Mouse (Mus musculus) hindbrain, embryonic 15.5 days (tissue): ENCODE data around the gene Dscam. TPM values are rescaled to one million over a fixed set of nuclear protein-coding genes. Genes with fewer than 3 reads are reported as not detected.

Experiments used
- ATAC-seq: fragments of 200-750 bp; cut with Nextera tagmentation; 2 replicates; pipeline ENCODE4 v1.8.0; 2017; ENCODE audit warnings: low read depth, moderate number of reproducible peaks, moderate TSS enrichment; ENCODE audit not compliant: low FRiP score
- H3K27ac ChIP-seq: fragments of 300-500 bp; sonication (generic); replicated peaks from 2 replicates; pipeline ENCODE4 v1.5.1; 2015; ENCODE audit warnings: mild to moderate bottlenecking, inconsistent platforms
- H3K27me3 ChIP-seq: fragments of 300-500 bp; sonication (generic); 2 replicates; pipeline ENCODE4 v1.6.1; 2015; ENCODE audit warnings: control low read depth, inconsistent platforms
- H3K36me3 ChIP-seq: fragments of 300-500 bp; sonication (generic); 2 replicates; pipeline ENCODE4 v1.6.1; 2015; ENCODE audit warnings: control low read depth, inconsistent platforms
- H3K4me1 ChIP-seq: fragments of 300-500 bp; sonication (generic); replicated peaks from 2 replicates; pipeline ENCODE4 v1.6.1; 2015; ENCODE audit warnings: control low read depth, inconsistent platforms
- H3K4me2 ChIP-seq: fragments of 300-500 bp; sonication (generic); 2 replicates; pipeline ENCODE4 v1.6.1; 2015; ENCODE audit warnings: moderate library complexity, mild to moderate bottlenecking, inconsistent platforms
- H3K4me3 ChIP-seq: fragments of 300-500 bp; sonication (generic); 2 replicates; pipeline ENCODE4 v1.5.1; 2015; ENCODE audit warnings: mild to moderate bottlenecking, inconsistent platforms
- H3K9ac ChIP-seq: fragments of 300-500 bp; sonication (generic); 2 replicates; pipeline ENCODE4 v1.6.1; 2015; ENCODE audit warnings: inconsistent platforms
- H3K9me3 ChIP-seq: fragments of 300-500 bp; sonication (generic); 2 replicates; pipeline ENCODE4 v1.6.1; 2016; ENCODE audit warnings: control low read depth, inconsistent platforms
- WGBS: fragments of 180-500 bp; shearing (Covaris S2); methylation state at CpG from one replicate; pipeline ENCODE4 v1.1.7; 2015; 5-methylcytosine and 5-hydroxymethylcytosine counted together
- polyA plus RNA-seq: library from polyadenylated mRNA; unstranded; fragments of >200 nt; fragmentation: Nextera tagmentation; extraction: Ambion mirVana; gene quantifications from 2 replicates; pipeline ENCODE4 v1.2.1, GENCODE M21; 2015

Gene Dscam
- polyA plus RNA-seq, 1 experiment from 2014 or later = 15.1 TPM

GRCm38 (mm10) chr16:96971768-96972167 is 198.8 kb downstream of the Dscam start:
- Histone ChIP-seq H3K4me3 (no peak overlapping the region), H3K27me3 (no peaks in the 10 kb centered on the region), H3K9ac (no peak overlapping the region), H3K27ac (peak overlapping the region; percentile 59), H3K4me1 (peaks cover 30% of the 10 kb centered on the region; the same call in 1 of the 2 replicates), H3K9me3 (no peaks in the 10 kb centered on the region), H3K4me2 (no peak overlapping the region), H3K36me3 (no peaks in the 10 kb centered on the region)
- 59% methylated on average over 4 of the region's 4 CpGs for WGBS
- ATAC-seq = no peak

GRCm38 (mm10) chr16:96970412-96970811 is 200.1 kb downstream of the Dscam start:
- no peak overlapping the region for H3K4me3 ChIP-seq
- H3K27me3 ChIP-seq = no peaks in the 10 kb centered on the region
- H3K4me2 ChIP-seq = no peak overlapping the region
- H3K4me1 ChIP-seq = peaks cover 30% of the 10 kb centered on the region; the same call in 1 of the 2 replicates
- no peaks in the 10 kb centered on the region for H3K9me3 ChIP-seq
- 91% methylated on average over 2 of the region's 2 CpGs for WGBS
- H3K27ac ChIP-seq = peak overlapping the region; percentile 82
- H3K36me3 ChIP-seq = no peaks in the 10 kb centered on the region
- no peak overlapping the region for H3K9ac ChIP-seq
- ATAC-seq = no peak

- H3K36me3 ChIP-seq = no peaks in the 10 kb centered on the region
- peaks cover 28% of the 10 kb centered on the region; the same call in 1 of the 2 replicates for H3K4me1 ChIP-seq
- ATAC-seq = peak; percentile 94
- H3K9me3 ChIP-seq = no peaks in the 10 kb centered on the region
- WGBS = 64% methylated on average over 2 of the region's 2 CpGs
- H3K27ac ChIP-seq = peak overlapping the region; percentile 82
- no peaks in the 10 kb centered on the region for H3K27me3 ChIP-seq
- no peak overlapping the region for H3K4me3 ChIP-seq
- H3K9ac ChIP-seq = no peak overlapping the region
- no peak overlapping the region for H3K4me2 ChIP-seq
Measured at GRCm38 (mm10) chr16:96969643-96970042, 200.9 kb downstream of the Dscam start.

GRCm38 (mm10) chr16:96968885-96969480 is 201.6 kb downstream of the Dscam start:
- Histone ChIP-seq H3K9me3 (no peaks in the 10 kb centered on the region), H3K9ac (no peak overlapping the region), H3K27me3 (no peaks in the 10 kb centered on the region), H3K27ac (peak overlapping the region; percentile 82), H3K4me2 (no peak overlapping the region), H3K4me1 (peaks cover 24% of the 10 kb centered on the region; the same call in 1 of the 2 replicates), H3K4me3 (no peak overlapping the region), H3K36me3 (no peaks in the 10 kb centered on the region)
- WGBS = 48% methylated on average over 2 of the region's 2 CpGs
- ATAC-seq = no peak

- H3K27me3 ChIP-seq = no peaks in the 10 kb centered on the region
Measured at GRCm38 (mm10) chr16:96959695-96960094, 210.9 kb downstream of the Dscam start.

GRCm38 (mm10) chr16:96945468-96946302 is 224.9 kb downstream of the Dscam start:
- ATAC-seq = peak; percentile 74
- Histone ChIP-seq H3K27me3 (no peaks in the 10 kb centered on the region), H3K4me3 (no peak overlapping the region), H3K4me2 (0 out of 2 replicates have a peak overlapping the region, but pooled peaks have one; percentile 4), H3K9ac (no peak overlapping the region), H3K9me3 (no peaks in the 10 kb centered on the region), H3K27ac (peak overlapping the region; percentile 58), H3K4me1 (peaks cover 16% of the 10 kb centered on the region), H3K36me3 (no peaks in the 10 kb centered on the region)
- 27% methylated on average over 11 of the region's 11 CpGs for WGBS

More at GRCm38 (mm10) chr16:96959695-96960094, 210.9 kb downstream of the Dscam start:
- Histone ChIP-seq H3K9ac (no peak overlapping the region), H3K4me1 (no peaks in the 10 kb centered on the region), H3K27ac (no peak overlapping the region), H3K9me3 (no peaks in the 10 kb centered on the region), H3K4me3 (no peak overlapping the region), H3K4me2 (no peak overlapping the region), H3K36me3 (no peaks in the 10 kb centered on the region)
- 84% methylated on average over 3 of the region's 3 CpGs for WGBS
- ATAC-seq = no peak

- no peak overlapping the region for H3K27ac ChIP-seq
- no peak overlapping the region for H3K4me2 ChIP-seq
- H3K9ac ChIP-seq = no peak overlapping the region
- H3K4me3 ChIP-seq = no peak overlapping the region
- no peaks in the 10 kb centered on the region for H3K9me3 ChIP-seq
- no peak for ATAC-seq
- H3K4me1 ChIP-seq = peaks cover 16% of the 10 kb centered on the region
- no peaks in the 10 kb centered on the region for H3K36me3 ChIP-seq
- 91% methylated on average over 2 of the region's 2 CpGs for WGBS
- no peaks in the 10 kb centered on the region for H3K27me3 ChIP-seq
Measured at GRCm38 (mm10) chr16:96943648-96944047, 226.9 kb downstream of the Dscam start.

GRCm38 (mm10) chr16:96934795-96935194 is 235.8 kb downstream of the Dscam start:
- H3K4me1 ChIP-seq = no peaks in the 10 kb centered on the region
- no peaks in the 10 kb centered on the region for H3K9me3 ChIP-seq
- no peak overlapping the region for H3K9ac ChIP-seq
- no peaks in the 10 kb centered on the region for H3K36me3 ChIP-seq
- H3K27ac ChIP-seq = no peak overlapping the region
- H3K4me2 ChIP-seq = no peak overlapping the region
- no peak for ATAC-seq
- H3K27me3 ChIP-seq = no peaks in the 10 kb centered on the region
- no peak overlapping the region for H3K4me3 ChIP-seq
- WGBS = 96% methylated on average over 2 of the region's 2 CpGs

GRCm38 (mm10) chr16:96932211-96932610 is 238.3 kb downstream of the Dscam start:
- 85% methylated on average over 6 of the region's 6 CpGs for WGBS
- H3K9ac ChIP-seq = no peak overlapping the region
- no peak overlapping the region for H3K4me2 ChIP-seq
- H3K4me3 ChIP-seq = no peak overlapping the region
- no peaks in the 10 kb centered on the region for H3K27me3 ChIP-seq
- H3K36me3 ChIP-seq = no peaks in the 10 kb centered on the region
- H3K9me3 ChIP-seq = no peaks in the 10 kb centered on the region
- H3K27ac ChIP-seq = no peak overlapping the region
- no peak for ATAC-seq
- peaks cover 5% of the 10 kb centered on the region for H3K4me1 ChIP-seq

- Histone ChIP-seq H3K36me3 (no peaks in the 10 kb centered on the region), H3K9me3 (no peaks in the 10 kb centered on the region), H3K4me2 (no peak overlapping the region), H3K9ac (no peak overlapping the region), H3K4me3 (no peak overlapping the region), H3K27me3 (no peaks in the 10 kb centered on the region), H3K27ac (no peak overlapping the region), H3K4me1 (peaks cover 10% of the 10 kb centered on the region)
- WGBS = 89% methylated on average over 2 of the region's 2 CpGs
- no peak for ATAC-seq
Measured at GRCm38 (mm10) chr16:96931771-96932170, 238.8 kb downstream of the Dscam start.

GRCm38 (mm10) chr16:96928011-96928410 is 242.5 kb downstream of the Dscam start:
- peaks cover 15% of the 10 kb centered on the region for H3K4me1 ChIP-seq
- no peaks in the 10 kb centered on the region for H3K27me3 ChIP-seq
- H3K9ac ChIP-seq = no peak overlapping the region
- no peaks in the 10 kb centered on the region for H3K9me3 ChIP-seq
- H3K27ac ChIP-seq = no peak overlapping the region
- 90% methylated on average over 1 of the region's 1 CpGs for WGBS
- ATAC-seq = no peak
- no peak overlapping the region for H3K4me3 ChIP-seq
- no peaks in the 10 kb centered on the region for H3K36me3 ChIP-seq
- H3K4me2 ChIP-seq = no peak overlapping the region

GRCm38 (mm10) chr16:96927408-96927807 is 243.1 kb downstream of the Dscam start:
- no peaks in the 10 kb centered on the region for H3K27me3 ChIP-seq
- H3K4me1 ChIP-seq = peaks cover 15% of the 10 kb centered on the region
- peak; percentile 47; the same call in 1 of the 2 replicates for ATAC-seq
- H3K4me2 ChIP-seq = no peak overlapping the region
- H3K27ac ChIP-seq = peak overlapping the region; percentile 66
- H3K36me3 ChIP-seq = no peaks in the 10 kb centered on the region
- H3K9ac ChIP-seq = no peak overlapping the region
- no peak overlapping the region for H3K4me3 ChIP-seq
- H3K9me3 ChIP-seq = no peaks in the 10 kb centered on the region
